ENCODE assay signal across 12 mouse cellular contexts in genomic region chr15:98114852-98115778, GRCm38 (mm10). TPM values are rescaled to one million over a fixed set of nuclear protein-coding genes. Genes with fewer than 3 reads are reported as not detected.
DNase-seq lines count a peak whose midpoint lies in the region; ATAC-seq and TF ChIP-seq lines count a peak whose summit lies in the region.
"Had no signal": no experiment of that assay in that cellular context is flagged by ENCODE, and none has a peak within 500 bp of the region (broad histone marks: within the 10 kb centered on the region; RNA-seq: fewer than 3 reads in every experiment).

No protein-coding gene starts in this region.

- peak in 1 of 2 experiments; percentile 56 for DNase-seq in heart, adult 2 months
- no peak for DNase-seq in heart, postnatal 25 days (ENCODE audit: low spot score)
- DNase-seq in ZHBTc4 (ENCODE audit: low read depth, low spot score): peak; percentile 30
- no peak for DNase-seq in limb, embryonic 14.5 days (ENCODE audit: low spot score)
- DNase-seq in spleen, postnatal 36 days (ENCODE audit: low spot score in 2 of 2): no peak
- DNase-seq in embryo, embryonic 9.5 days (ENCODE audit: extremely low spot score): no peak
- DNase-seq: adrenal gland, postnatal 10 days; kidney, adult 18-20 months; thymus, postnatal 4 days had no signal

- intact Hi-C loops in heart, adult 2 months (cut with DNase I): no loop called here
- intact Hi-C loops in heart, postnatal 25 days (cut with DNase I): no loop called here

- TF ChIP-seq POLR2A in heart, adult 2 months (IDR thresholded peaks at IDR 0.05; ENCODE audit: insufficient read depth, low read depth, low read length): no peak; the same call in 1 of the 2 replicates
- no peak for TF ChIP-seq POLR2A in ES-Bruce4 (IDR thresholded peaks at IDR 0.05; ENCODE audit: insufficient read depth, low read length)
- TF ChIP-seq POLR2A in limb, embryonic 14.5 days (IDR thresholded peaks at IDR 0.05; ENCODE audit: borderline replicate concordance, extremely low read depth, insufficient read depth, insufficient read length): no peak

- TF ChIP-seq CTCF in heart, adult 2 months (IDR thresholded peaks at IDR 0.05): no peak
- no peak for TF ChIP-seq CTCF in ES-Bruce4 (IDR thresholded peaks at IDR 0.05; ENCODE audit: low read depth, low read length)

- H3K27ac ChIP-seq in heart, adult 2 months: peak overlapping the region; percentile 85
- H3K27ac ChIP-seq in ES-Bruce4 (ENCODE audit: insufficient read depth, low read length): peak overlapping the region; percentile 84
- H3K27ac ChIP-seq in limb, embryonic 14.5 days (replicated peaks; ENCODE audit: low read depth, low read length): no peak overlapping the region

- TF ChIP-seq EP300 in heart, adult 2 months (IDR thresholded peaks at IDR 0.05; ENCODE audit: insufficient read depth, low read depth, low read length): 0 out of 2 replicates have a peak, but pooled peaks have one; percentile 61
- TF ChIP-seq EP300 in ES-Bruce4 (IDR thresholded peaks at IDR 0.05; ENCODE audit: insufficient read depth, low read depth, low read length): no peak

- no peak overlapping the region for H3K4me2 ChIP-seq in limb, embryonic 14.5 days (replicated peaks; ENCODE audit: low read depth, low read length, severe bottlenecking)

- H3K4me3 ChIP-seq in heart, adult 2 months: no peak overlapping the region
- no peak overlapping the region for H3K4me3 ChIP-seq in ES-Bruce4 (ENCODE audit: low read depth, low read length)
- no peak overlapping the region for H3K4me3 ChIP-seq in limb, embryonic 14.5 days (replicated peaks; ENCODE audit: low read length)
- H3K4me3 ChIP-seq: megakaryocyte, embryonic 14.5 days had no signal

- ATAC-seq in limb, embryonic 14.5 days (ENCODE audit: low FRiP score, low read depth): peak; percentile 75
- ATAC-seq: CD4-positive, CD25-positive, alpha-beta regulatory T cell, adult 4 months had no signal

- no peaks in the 10 kb centered on the region for H3K27me3 ChIP-seq in heart, adult 2 months (ENCODE audit: control insufficient read depth, insufficient read depth, low read length)
- no peaks in the 10 kb centered on the region for H3K27me3 ChIP-seq in ES-Bruce4 (ENCODE audit: control insufficient read depth, insufficient read depth, low read length, poor library complexity, severe bottlenecking)
- no peaks in the 10 kb centered on the region for H3K27me3 ChIP-seq in limb, embryonic 14.5 days (ENCODE audit: control insufficient read depth, insufficient read depth, low read length)
- H3K27me3 ChIP-seq: megakaryocyte, embryonic 14.5 days had no signal

- no peaks in the 10 kb centered on the region; the same call in 1 of the 2 replicates for H3K79me2 ChIP-seq in heart, adult 2 months (replicated peaks; ENCODE audit: control insufficient read depth, insufficient read depth, low read length)

- 61% methylated on average over 10 of the region's 10 CpGs for WGBS in heart, adult 2 months
- 78% methylated on average over 10 of the region's 10 CpGs for WGBS in limb, embryonic 14.5 days

- H3K36me3 ChIP-seq in heart, adult 2 months (ENCODE audit: control insufficient read depth, insufficient read depth, low read length): peaks cover 12% of the 10 kb centered on the region
- no peaks in the 10 kb centered on the region for H3K36me3 ChIP-seq in ES-Bruce4 (ENCODE audit: control insufficient read depth, insufficient read depth, low read length, poor library complexity, severe bottlenecking)
- H3K36me3 ChIP-seq in limb, embryonic 14.5 days (ENCODE audit: control insufficient read depth, insufficient read depth, low read length): peaks cover 66% of the 10 kb centered on the region

- H3K4me1 ChIP-seq in heart, adult 2 months (ENCODE audit: control insufficient read depth, insufficient read depth, low read length): peaks cover 3% of the 10 kb centered on the region
- peaks cover 6% of the 10 kb centered on the region for H3K4me1 ChIP-seq in ES-Bruce4 (ENCODE audit: control insufficient read depth, insufficient read depth, low read length)
- H3K4me1 ChIP-seq in limb, embryonic 14.5 days (ENCODE audit: control insufficient read depth, insufficient read depth, low read length): 0 out of 2 replicates have a peak, but pooled peaks cover under 1% of the 10 kb centered on the region

- no peaks in the 10 kb centered on the region for H3K9me3 ChIP-seq in ES-Bruce4 (replicated peaks; ENCODE audit: control insufficient read depth, insufficient read depth, low read length, poor library complexity, severe bottlenecking)
- H3K9me3 ChIP-seq in limb, embryonic 14.5 days (ENCODE audit: control insufficient read depth, low read length): no peaks in the 10 kb centered on the region
- H3K9me3 ChIP-seq: megakaryocyte, embryonic 14.5 days had no signal

- H3K9ac ChIP-seq in heart, adult 2 months (ENCODE audit: low read depth, low read length): peak overlapping the region; percentile 45
- no peak overlapping the region for H3K9ac ChIP-seq in ES-Bruce4 (ENCODE audit: low read depth, poor library complexity, severe bottlenecking)
- no peak overlapping the region for H3K9ac ChIP-seq in limb, embryonic 14.5 days (ENCODE audit: low read depth, low read length, severe bottlenecking)

RNA-seq across cellular contexts. Expression of gene Senp1, which starts 21.6 kb away (rescaled TPM):
- 1 to 10 TPM; 9.8 to 10.0 TPM for total RNA-seq in heart, adult 2 months (2021)
- polyA plus RNA-seq in heart, adult 2 months (2012; rRNA removed): 5.3 and 10.1 TPM in 2 replicates
- 10 to 100 TPM in 1 of 2 experiments, 1 to 10 TPM in 1; 9.9 to 10.2 TPM for total RNA-seq in heart, postnatal 25 days (2021)
- polyA plus RNA-seq in ES-Bruce4 (2011; ENCODE audit: insufficient read depth, insufficient read length, low read depth, missing spikeins): 69.2 and 70.6 TPM in 2 replicates
- polyA plus RNA-seq in limb, embryonic 14.5 days (2012; rRNA removed): 30.5 and 33.5 TPM in 2 replicates
- polyA plus RNA-seq in limb, embryonic 14.5 days (2014; fragmentation: Nextera tagmentation; extraction: Ambion mirVana): 32.5 and 34.4 TPM in 2 replicates

RNA-seq across cellular contexts. Expression of gene Pfkm, which starts 22.7 kb away (rescaled TPM):
- total RNA-seq in heart, adult 2 months (2021): 100 to 1,000 TPM; 800 to 921 TPM
- 521 and 828 TPM in 2 replicates for polyA plus RNA-seq in heart, adult 2 months (2012; rRNA removed)
- total RNA-seq in heart, postnatal 25 days (2021): 100 to 1,000 TPM; 887 to 925 TPM
- 39.8 and 42.8 TPM in 2 replicates for polyA plus RNA-seq in ES-Bruce4 (2011; ENCODE audit: insufficient read depth, insufficient read length, low read depth, missing spikeins)
- 75.8 and 78.9 TPM in 2 replicates for polyA plus RNA-seq in limb, embryonic 14.5 days (2012; rRNA removed)
- 49.8 and 50.0 TPM in 2 replicates for polyA plus RNA-seq in limb, embryonic 14.5 days (2014; fragmentation: Nextera tagmentation; extraction: Ambion mirVana)

RNA-seq across cellular contexts. Expression of gene Asb8, which starts 50.3 kb away (rescaled TPM):
- 100 to 1,000 TPM; 105 to 118 TPM for total RNA-seq in heart, adult 2 months (2021)
- 104 and 172 TPM in 2 replicates for polyA plus RNA-seq in heart, adult 2 months (2012; rRNA removed)
- 100 to 1,000 TPM; 102 to 106 TPM for total RNA-seq in heart, postnatal 25 days (2021)
- 34.7 and 34.9 TPM in 2 replicates for polyA plus RNA-seq in ES-Bruce4 (2011; ENCODE audit: insufficient read depth, insufficient read length, low read depth, missing spikeins)
- 42.4 and 49.3 TPM in 2 replicates for polyA plus RNA-seq in limb, embryonic 14.5 days (2012; rRNA removed)
- polyA plus RNA-seq in limb, embryonic 14.5 days (2014; fragmentation: Nextera tagmentation; extraction: Ambion mirVana): 55.7 and 57.3 TPM in 2 replicates

RNA-seq across cellular contexts. Expression of gene Ccdc184, which starts 51.8 kb away (rescaled TPM):
- total RNA-seq in heart, adult 2 months (2021): under 1 TPM; 0.52 to 0.63 TPM
- 0.61 and 0.94 TPM in 2 replicates for polyA plus RNA-seq in heart, adult 2 months (2012; rRNA removed)
- under 1 TPM; 0.81 to 0.91 TPM for total RNA-seq in heart, postnatal 25 days (2021)
- 0.81 and 1.8 TPM in 2 replicates for polyA plus RNA-seq in ES-Bruce4 (2011; ENCODE audit: insufficient read depth, insufficient read length, low read depth, missing spikeins)
- 0.23 and 0.33 TPM in 2 replicates for polyA plus RNA-seq in limb, embryonic 14.5 days (2012; rRNA removed)
- polyA plus RNA-seq in limb, embryonic 14.5 days (2014; fragmentation: Nextera tagmentation; extraction: Ambion mirVana): 0.10 and 0.37 TPM in 2 replicates
